Mouse (Mus musculus) gastrocnemius, postnatal 10 days (tissue): Measurements from ENCODE around the gene Trim75. TPM values are rescaled to one million over a fixed set of nuclear protein-coding genes. Genes with fewer than 3 reads are reported as not detected.
"Not testable (repeated sequence)": the region's sequence is repeated elsewhere in the genome, so short reads cannot be mapped to it uniquely, and the experiment has no call there.

Source experiments
- DNase-seq: peaks from one replicate; pipeline ENCODE4 v3.0.0; 2021; ENCODE audit warnings: mixed read lengths
- long read RNA-seq, 2 experiments: library from polyadenylated mRNA; stranded (forward); transcript quantifications; one replicate each; pipeline ENCODE4 v2.0.0; 2021
- total RNA-seq, 2 experiments: library from RNA; stranded (reverse); gene quantifications; 2 replicates each; pipeline ENCODE4 v1.2.3; 2021

Gene Trim75
- total RNA-seq = not detected
- long read RNA-seq, experiment 1 = 0 reads
- long read RNA-seq, experiment 2 = 0 reads

DNA sequence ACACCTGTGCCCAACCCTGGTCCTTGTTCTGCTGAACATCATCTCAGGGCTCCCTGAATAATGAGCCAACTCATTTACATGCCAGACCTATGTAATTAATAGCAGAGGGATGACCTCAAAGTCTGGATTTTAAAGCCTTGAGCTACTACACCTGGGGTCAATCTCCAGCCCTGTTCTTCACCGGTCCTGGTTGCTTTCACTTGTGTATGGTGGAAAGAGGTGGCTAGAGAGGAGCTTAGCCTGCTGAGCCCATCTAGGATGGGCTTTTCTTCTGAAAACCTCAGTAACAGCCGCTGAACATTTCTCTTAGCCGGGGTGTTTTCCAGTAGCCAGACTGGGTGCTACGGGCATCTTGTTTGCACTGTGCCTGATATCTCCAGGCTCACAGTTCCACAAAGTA is at the start of gene Trim75:
Gene Trim75 (minus strand): TSS at position 101 of the 400 bp plus-strand sequence.
- no peak for DNase-seq

- DNase-seq = no peak
These were observed 49.5 kb upstream of the Trim75 start, which contains the start of gene Apela for GRCm38 (mm10) chr8:65037117-65037533. Apela (minus strand) TSS chr8:65037336.

DNA sequence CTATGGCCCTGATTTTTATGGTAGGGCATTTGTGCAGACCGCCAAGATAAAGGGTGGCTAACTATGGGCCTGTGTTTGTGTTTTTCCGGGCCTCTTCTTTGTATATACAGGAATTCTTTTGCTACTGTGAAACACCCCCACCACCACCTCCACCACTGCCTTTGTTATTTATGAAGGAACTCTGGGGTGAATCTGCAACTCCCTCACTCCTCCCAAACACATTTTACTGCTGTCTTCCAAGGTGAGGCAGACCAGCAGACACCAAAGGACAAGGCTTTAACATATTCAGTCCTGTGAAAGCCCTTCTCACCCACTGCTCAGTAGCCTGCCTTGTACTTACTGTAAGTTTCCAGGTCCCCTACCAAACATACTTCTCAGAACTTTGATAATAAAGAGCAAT is 46.5 kb upstream of the Trim75 start:
- no peak for DNase-seq

DNA sequence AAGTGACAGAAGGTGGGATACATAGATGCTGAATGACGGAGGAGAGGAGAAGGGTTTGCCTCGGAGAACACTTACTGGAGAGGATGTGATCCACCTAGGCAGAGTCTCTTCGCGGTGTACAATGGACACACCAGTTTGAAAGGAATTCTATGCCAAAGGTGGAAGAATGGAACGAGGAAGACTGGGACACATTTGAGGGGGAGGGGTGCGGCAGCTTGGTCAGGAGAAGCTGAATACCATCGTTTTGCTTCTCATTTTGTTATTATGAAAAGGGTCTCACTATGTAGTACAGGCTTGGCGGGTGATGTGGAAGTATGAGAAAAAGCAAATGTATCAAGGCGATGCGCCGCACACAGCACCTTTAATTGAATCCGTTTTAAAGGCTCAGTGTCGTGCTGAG is 45.4 kb upstream of the Trim75 start:
- no peak for DNase-seq

DNA sequence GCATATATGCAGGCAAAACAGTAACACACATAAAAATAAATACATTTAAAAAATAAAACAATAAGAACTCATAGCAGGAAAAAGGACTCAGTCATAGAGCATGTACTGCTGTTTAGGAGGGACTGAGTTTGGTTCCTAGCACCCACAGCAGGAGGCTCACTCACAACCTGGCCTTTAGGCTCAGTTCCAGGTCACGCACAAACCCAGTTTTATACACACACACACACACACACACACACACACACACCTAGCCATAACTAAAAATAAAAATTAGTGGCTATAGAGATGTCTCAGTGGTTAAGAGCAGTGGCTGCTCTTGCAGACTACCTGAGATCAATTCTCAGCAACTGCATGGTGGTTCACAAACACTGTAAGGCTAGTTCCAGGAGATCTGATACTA is 44.5 kb upstream of the Trim75 start:
- no peak for DNase-seq

DNA sequence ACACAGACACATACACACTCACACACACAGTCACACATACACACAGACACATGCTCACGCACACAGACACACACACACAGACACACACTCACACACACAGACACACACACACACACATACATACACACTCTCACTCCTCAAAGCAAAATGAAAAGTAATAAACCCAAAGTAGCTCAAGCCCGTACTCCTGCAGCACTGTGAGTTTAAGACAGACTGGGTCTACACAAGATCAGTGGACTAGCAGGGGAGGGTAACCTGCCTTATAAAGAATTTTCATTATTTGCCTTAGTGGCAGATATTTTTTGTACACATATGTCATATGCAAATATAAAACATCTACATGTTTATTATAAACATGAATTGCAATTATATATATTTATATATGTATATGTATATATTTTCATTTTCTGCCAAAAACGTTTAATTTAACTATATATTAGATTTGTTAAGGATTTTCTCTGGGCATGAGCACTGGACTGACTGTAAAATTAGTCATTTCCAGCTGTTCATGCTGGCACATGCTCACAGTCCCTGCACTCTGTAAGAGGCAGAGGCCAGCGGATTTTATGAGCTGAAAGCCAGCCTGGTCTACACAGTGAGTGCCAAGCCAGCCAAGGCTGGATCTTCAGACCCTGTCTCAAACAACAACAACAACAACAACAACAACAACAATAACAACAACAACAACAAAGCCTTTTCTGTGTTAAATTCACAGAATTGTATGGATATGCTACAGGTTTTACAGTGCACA is 43.3 kb upstream of the Trim75 start:
- DNase-seq = no peak

DNA sequence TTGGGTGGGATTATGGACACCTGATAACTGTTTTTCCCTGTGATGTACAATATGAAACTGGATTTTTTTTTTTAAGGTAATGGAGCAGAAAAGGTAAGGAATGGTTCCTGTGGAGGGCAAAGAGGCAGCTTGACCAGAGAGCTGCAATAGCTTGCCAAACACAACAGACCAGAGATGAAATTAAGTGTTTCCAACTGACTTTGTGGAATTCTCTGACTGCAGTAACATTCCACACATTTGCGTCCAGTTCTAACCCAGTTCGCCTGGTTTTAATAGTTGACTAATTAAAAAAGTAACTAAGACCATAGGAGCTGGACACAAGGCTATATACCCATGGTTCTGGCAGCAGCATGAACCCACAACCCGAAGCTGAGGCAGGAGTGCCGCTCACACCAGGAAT is 42.1 kb upstream of the Trim75 start:
- no peak for DNase-seq

DNA sequence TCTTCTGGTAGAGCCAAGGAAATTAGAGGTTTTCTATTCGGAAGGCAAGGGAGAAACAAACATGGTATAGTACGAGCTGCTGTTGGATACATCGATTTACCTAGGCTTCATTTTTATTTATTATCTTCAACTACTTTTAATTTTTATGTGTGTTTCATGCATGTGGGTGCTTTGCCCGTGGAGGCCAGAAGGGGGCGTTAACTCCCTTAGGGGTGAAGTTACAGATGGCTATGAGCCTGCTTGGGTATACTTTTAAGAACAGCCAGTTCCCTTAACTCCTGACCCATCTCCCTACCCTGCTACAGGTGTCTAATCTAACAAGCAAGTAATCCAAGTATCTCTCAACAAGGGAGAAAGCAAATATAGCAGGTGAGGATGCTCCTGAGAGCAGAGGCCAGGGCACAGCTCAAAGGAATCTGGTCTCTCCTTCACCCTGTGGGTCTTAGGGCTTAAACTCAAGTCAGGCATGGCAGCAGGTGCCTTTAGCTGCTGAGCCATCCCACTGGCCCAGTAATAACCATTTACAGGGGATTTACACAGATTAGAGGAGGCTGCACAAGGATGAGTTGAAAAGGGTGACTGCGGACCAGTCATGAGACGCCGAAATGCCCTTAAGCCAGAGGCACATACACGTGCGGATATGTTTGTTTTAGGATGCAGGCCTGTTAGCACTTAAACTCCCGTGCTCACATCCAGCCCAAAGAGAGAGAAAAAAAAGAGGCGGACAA is 41.5 kb upstream of the Trim75 start:
- no peak for DNase-seq

GRCm38 (mm10) chr8:65022485-65022884 is 34.9 kb upstream of the Trim75 start:
- DNase-seq = peak; percentile 58

- no peak for DNase-seq
These were observed 30.8 kb upstream of the Trim75 start, which contains the start of the genes Trim61 and Trim60 for GRCm38 (mm10) chr8:65018423-65018822. Trim61 (minus strand) TSS chr8:65018523. Trim60 (minus strand) TSS chr8:65018584.

DNA sequence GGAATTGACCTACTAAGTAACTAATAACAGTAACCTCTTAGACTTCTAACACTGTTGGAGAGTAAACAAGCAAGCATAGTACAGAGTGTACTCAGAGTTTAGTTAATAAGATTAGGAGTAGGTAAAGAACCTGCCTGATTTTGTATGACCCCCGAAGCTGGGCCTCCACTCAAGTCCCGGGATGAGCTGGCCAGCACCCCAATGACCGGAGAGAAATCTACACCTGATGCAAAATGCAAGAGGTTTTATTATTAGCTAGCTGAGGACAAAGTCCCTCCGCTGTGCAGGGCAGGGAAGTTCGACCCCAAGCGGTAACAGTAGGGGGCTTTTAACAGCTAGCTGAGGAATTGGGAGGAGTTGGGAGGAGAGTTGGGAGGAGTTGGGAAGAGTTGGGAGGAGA is 20.0 kb upstream of the Trim75 start:
- not testable (repeated sequence) for DNase-seq

DNA sequence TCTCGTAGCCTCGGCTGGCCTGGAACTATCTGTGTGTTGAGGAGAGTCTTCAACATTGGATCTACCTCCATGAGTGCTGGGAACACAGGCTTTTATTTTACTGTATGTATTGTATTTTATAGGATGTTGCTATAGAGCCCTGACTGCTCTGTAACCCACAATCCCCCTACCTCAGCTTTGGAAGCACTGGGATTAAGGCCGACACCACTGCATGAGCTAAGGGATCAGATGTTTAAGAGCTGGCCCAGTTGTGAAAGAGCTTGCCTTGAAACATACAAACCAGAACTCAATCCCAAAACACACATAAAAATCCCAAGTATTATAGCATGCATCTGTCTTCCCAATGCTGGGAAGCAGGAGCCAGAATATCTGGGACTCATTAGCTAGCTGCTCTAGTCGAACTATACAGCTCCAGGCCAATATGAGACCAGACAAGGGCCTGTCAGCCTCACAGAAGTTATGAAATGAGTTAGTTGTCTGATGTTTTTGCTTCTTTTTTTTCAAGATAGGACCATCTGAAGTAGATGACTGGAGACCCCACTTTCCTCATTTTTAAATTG is 11.3 kb upstream of the Trim75 start:
- DNase-seq = no peak

- no peak for DNase-seq
These were observed 4.3 kb downstream of the Trim75 start for GRCm38 (mm10) chr8:64983150-64983897.

- no peak for DNase-seq
These were observed 24.8 kb downstream of the Trim75 start for GRCm38 (mm10) chr8:64962836-64963235.

DNA sequence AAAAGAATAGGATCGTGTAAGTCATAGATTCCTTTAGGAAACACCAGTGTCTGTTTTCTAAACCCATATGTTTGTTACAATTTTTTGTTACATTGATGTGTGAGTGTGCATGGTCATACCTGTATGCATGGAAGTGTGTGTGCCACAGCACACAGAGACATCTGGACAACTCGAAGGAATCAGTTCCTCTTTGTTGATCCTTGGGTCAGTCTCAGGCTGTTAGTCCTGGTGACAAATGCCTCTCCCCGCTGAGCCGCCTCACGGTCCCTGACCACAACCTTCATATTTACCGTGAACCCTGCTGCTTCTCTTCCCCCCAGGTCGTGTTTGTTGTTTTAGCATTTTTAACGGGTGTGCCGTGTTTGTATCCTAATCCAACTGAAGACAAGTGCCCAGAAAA is 28.6 kb downstream of the Trim75 start:
- no peak for DNase-seq

GRCm38 (mm10) chr8:64952101-64952500 is 35.5 kb downstream of the Trim75 start:
- DNase-seq = no peak

- DNase-seq = no peak
These were observed 39.3 kb downstream of the Trim75 start for GRCm38 (mm10) chr8:64948371-64948770.

DNA sequence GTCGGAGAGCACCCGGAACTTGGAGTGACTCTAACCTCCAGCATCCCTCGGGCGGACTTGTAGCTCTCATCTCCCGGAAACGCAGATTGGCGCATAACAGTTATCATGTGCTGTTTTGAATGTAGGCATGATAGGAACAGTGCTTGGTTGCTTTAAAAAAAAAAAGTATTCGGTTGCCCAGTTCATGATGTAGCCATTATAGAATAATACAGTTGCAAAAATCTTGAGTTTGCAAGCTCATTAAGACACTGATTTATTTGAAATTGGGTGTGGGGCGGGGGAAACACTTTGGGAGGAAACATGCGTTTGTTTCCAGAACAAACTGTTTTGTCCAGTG is 40.0 kb downstream of the Trim75 start:
- no peak for DNase-seq

DNA sequence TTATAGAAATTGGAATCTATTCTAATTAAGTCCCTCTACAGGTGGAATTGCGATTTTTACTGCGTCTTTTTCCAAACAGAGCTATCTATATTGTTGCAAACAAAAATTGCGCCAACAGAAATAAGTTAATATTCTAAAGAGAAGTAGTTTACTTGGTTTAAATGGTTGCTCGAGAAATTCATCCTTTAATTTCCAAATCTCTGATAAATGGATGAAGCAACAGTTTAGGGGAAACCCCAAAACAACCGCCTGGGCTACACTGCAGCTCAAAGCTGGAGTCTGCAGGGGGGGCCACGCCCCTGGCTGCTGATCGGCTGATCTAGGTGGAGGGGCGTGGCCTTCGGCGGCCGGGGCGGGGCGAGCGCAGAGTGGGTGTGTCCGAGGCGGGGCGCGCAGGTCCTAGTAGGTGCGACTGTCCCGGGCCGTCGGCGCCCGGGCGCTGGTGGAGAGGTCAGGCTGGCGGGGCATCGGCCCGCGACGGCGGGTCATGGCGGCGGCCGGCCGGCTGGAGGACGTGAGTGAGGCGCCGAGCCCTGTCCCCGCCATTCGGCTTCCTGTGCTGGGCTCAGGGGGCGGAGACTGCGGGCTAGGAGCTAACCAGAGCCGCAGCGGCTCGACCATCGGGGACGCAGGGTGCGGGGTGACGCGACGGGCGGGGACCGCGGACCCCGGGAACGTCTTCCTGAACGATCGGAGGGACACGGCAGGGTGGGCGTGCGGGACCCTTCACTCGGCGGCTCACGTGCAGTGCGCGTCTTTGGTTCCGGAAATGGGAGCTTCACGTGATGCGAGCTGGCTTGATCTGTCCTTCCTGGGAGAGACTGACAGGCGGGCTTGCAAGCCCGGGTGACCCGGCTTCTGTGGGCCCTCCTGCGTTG is 40.6 kb downstream of the Trim75 start, which contains the start of gene Tmem192:
Gene Tmem192 (plus strand): TSS at position 366 of the 878 bp plus-strand sequence.
- DNase-seq = peak; percentile 96

DNA sequence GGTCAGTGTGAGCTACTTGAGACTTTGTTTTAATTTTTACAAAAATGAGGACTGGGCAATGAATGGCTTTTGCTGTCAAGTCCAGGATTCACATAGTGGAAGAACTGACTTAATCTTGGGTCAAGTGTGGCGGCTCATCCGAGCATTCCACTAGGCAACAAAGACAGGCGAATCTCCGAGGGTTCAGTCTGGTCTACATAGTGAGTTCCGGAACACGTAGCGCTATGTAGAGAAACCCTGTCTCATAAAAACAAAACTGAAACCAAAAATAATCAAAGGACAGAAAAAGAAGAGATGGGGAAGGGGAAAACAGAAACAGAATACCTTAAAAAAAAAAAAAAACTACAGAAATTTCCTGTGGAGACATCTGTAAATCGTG is 41.2 kb downstream of the Trim75 start:
- DNase-seq = no peak

DNA sequence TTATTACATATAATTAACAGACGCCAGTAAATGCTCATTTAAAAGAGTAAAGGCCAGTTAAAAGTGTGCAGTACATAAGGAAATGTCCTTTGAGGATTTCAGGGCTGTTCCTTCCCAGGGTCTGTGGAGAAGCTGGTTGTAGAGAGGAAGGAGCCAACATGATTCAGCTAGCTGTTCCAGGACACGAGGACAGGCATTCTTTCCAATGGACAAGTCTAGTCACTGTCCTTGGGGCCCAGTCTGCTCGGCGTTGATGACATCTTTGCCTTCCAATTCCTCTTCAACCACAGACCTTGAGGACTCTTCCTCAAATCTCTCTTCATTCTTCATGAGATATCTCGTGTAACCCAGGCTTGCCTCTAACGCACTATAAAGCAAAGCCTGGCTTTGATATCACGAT is 42.0 kb downstream of the Trim75 start:
- DNase-seq = no peak
